Mouse (Mus musculus) left cerebral cortex, postnatal 10 days (tissue): ENCODE measurements around the gene Nudt3. TPM values are rescaled to one million over a fixed set of nuclear protein-coding genes. Genes with fewer than 3 reads are reported as not detected.
A peak's percentile ranks its signal among the peaks of the same experiment; 100 is the strongest.

Source experiments
- DNase-seq, 2 experiments: peaks; one replicate each; pipeline ENCODE4 v3.0.0; 2021 to 2022; ENCODE audit warnings: low spot score in 2 of 2, mixed read lengths in 1 of 2; ENCODE audit errors: extremely low spot score in 1 of 2
- intact Hi-C: fragments of 180-260 bp; cut with DNase I; formaldehyde crosslinking; loops from one replicate; pipeline ENCODE4 v1.15.1; 2025
- total RNA-seq, 2 experiments: library from RNA; stranded (reverse); gene quantifications; 2 replicates each; pipeline ENCODE4 v1.2.3; 2021

Gene Nudt3
- total RNA-seq, 2 experiments from 2014 or later = 497 to 524 TPM

GRCm38 (mm10) chr17:27556315-27557011 is 66.8 kb downstream of the Nudt3 start, which contains the start of gene Hmga1:
Gene Hmga1, plus strand, starts transcription at chr17:27556497.
- peak in 1 of 2 experiments; percentile 93 for DNase-seq
- intact Hi-C loops = no loop called here

GRCm38 (mm10) chr17:27555512-27556172 is 67.7 kb downstream of the Nudt3 start:
- intact Hi-C loops = no loop called here
- peak in 1 of 2 experiments; percentile 87 for DNase-seq

GRCm38 (mm10) chr17:27555075-27555511 is 68.2 kb downstream of the Nudt3 start:
- intact Hi-C loops = no loop called here

GRCm38 (mm10) chr17:27554062-27554960 is 69.0 kb downstream of the Nudt3 start:
- DNase-seq = no peak
- intact Hi-C loops = no loop called here

More at GRCm38 (mm10) chr17:27555075-27555511, 68.2 kb downstream of the Nudt3 start:
- DNase-seq = peak in 1 of 2 experiments; percentile 75

- DNase-seq = peak in 1 of 2 experiments; percentile 32
Measured at GRCm38 (mm10) chr17:27552215-27553201, 70.8 kb downstream of the Nudt3 start.

GRCm38 (mm10) chr17:27551393-27551940 is 71.8 kb downstream of the Nudt3 start:
- DNase-seq = no peak
- intact Hi-C loops = no loop called here

More at GRCm38 (mm10) chr17:27552215-27553201, 70.8 kb downstream of the Nudt3 start:
- intact Hi-C loops = no loop called here

GRCm38 (mm10) chr17:27549234-27549633 is 74.1 kb downstream of the Nudt3 start:
- peak in 1 of 2 experiments; percentile 56 for DNase-seq
- intact Hi-C loops = no loop called here

GRCm38 (mm10) chr17:27547253-27547868 is 75.9 kb downstream of the Nudt3 start:
- DNase-seq = peak in 1 of 2 experiments; percentile 66
- intact Hi-C loops = no loop called here

- DNase-seq = no peak
- intact Hi-C loops = no loop called here
Measured at GRCm38 (mm10) chr17:27546574-27547085, 76.7 kb downstream of the Nudt3 start.

- intact Hi-C loops = no loop called here
- DNase-seq = no peak
Measured at GRCm38 (mm10) chr17:27545991-27546390, 77.3 kb downstream of the Nudt3 start.

- intact Hi-C loops = no loop called here
- peak in 1 of 2 experiments; percentile 41 for DNase-seq
Measured at GRCm38 (mm10) chr17:27544551-27544950, 78.7 kb downstream of the Nudt3 start.

GRCm38 (mm10) chr17:27541984-27542383 is 81.3 kb downstream of the Nudt3 start:
- intact Hi-C loops = no loop called here
- peak in 1 of 2 experiments; percentile 19 for DNase-seq

- intact Hi-C loops = no loop called here
- DNase-seq = no peak
Measured at GRCm38 (mm10) chr17:27541261-27541660, 82.0 kb downstream of the Nudt3 start.

GRCm38 (mm10) chr17:27534718-27535117 is 88.6 kb downstream of the Nudt3 start:
- DNase-seq = peak; percentile 84 to 85
- intact Hi-C loops = loop anchor here (5.0 kb wide), 2 partner anchors 183 to 228 kb away; no protein-coding TSS in a partner anchor

GRCm38 (mm10) chr17:27533354-27533753 is 89.9 kb downstream of the Nudt3 start:
- DNase-seq = peak in 1 of 2 experiments; percentile 21
- intact Hi-C loops = loop anchor here (5.0 kb wide), 2 partner anchors 184 to 229 kb away; no protein-coding TSS in a partner anchor

GRCm38 (mm10) chr17:27532095-27532494 is 91.2 kb downstream of the Nudt3 start:
- intact Hi-C loops = loop anchor here (5.0 kb wide), 2 partner anchors 185 to 230 kb away; no protein-coding TSS in a partner anchor
- DNase-seq = peak in 1 of 2 experiments; percentile 13
